In the genomic region with DNA sequence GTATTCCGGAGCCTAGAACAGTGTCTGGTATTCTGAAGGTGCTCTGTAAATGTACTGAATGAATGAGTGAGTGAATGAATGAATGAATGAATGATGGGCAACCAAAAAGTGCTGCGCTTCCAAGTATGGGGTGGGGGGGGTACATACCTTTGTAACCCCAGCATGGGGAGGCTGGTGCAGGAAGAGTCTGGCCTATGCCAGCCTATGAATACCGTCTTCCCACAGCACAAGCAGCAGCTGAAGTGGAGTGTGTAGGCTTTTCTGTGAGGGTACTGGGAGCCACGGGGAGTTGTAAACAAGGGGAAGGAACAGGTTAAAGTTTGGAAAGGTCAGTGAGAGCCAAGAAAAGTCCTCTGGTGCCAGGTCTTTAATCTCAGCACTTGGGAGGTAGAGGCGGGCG, we compare ENCODE assay signal across 21 mouse cellular contexts.
"Had no signal": no experiment of that assay in that cellular context is flagged by ENCODE, and none has a peak within 500 bp of the region (broad histone marks: within the 10 kb centered on the region; RNA-seq: fewer than 3 reads in every experiment).

No protein-coding gene starts in this region.

- DNase-seq: layer of hippocampus, postnatal 36 days; left cerebral cortex, postnatal 4 days; right cerebral cortex, adult 18-20 months; right cerebral cortex, postnatal 14 days; right cerebral cortex, postnatal 4 days; thymus, adult 2 months; thymus, postnatal 14 days; thymus, postnatal 4 days had no signal

- H3K9ac ChIP-seq: limb, embryonic 12.5 days; limb, embryonic 15.5 days; liver, embryonic 14.5 days; liver, postnatal 0 days; lung, embryonic 14.5 days; midbrain, embryonic 12.5 days; midbrain, embryonic 15.5 days; neural tube, embryonic 12.5 days; neural tube, embryonic 15.5 days had no signal

- H3K9me3 ChIP-seq: limb, embryonic 12.5 days; limb, embryonic 15.5 days; midbrain, embryonic 12.5 days; midbrain, embryonic 15.5 days; neural tube, embryonic 12.5 days; neural tube, embryonic 15.5 days had no signal

- H3K27ac ChIP-seq: left cerebral cortex, adult 2 months; limb, embryonic 12.5 days; liver, embryonic 14.5 days; macrophage; midbrain, embryonic 12.5 days; midbrain, embryonic 15.5 days; neural tube, embryonic 12.5 days; neural tube, embryonic 15.5 days had no signal

- H3K27me3 ChIP-seq: limb, embryonic 12.5 days; limb, embryonic 15.5 days; midbrain, embryonic 12.5 days; midbrain, embryonic 15.5 days; neural tube, embryonic 12.5 days; neural tube, embryonic 15.5 days had no signal

- H3K4me2 ChIP-seq: limb, embryonic 12.5 days; limb, embryonic 15.5 days; liver, embryonic 11.5 days; lung, embryonic 14.5 days; midbrain, embryonic 12.5 days; midbrain, embryonic 15.5 days; neural tube, embryonic 12.5 days; neural tube, embryonic 15.5 days had no signal

- ATAC-seq: liver, postnatal 0 days; lung, postnatal 0 days; midbrain, embryonic 15.5 days had no signal

- H3K4me3 ChIP-seq: left cerebral cortex, adult 2 months; limb, embryonic 12.5 days; limb, embryonic 15.5 days; midbrain, embryonic 12.5 days; midbrain, embryonic 15.5 days; neural tube, embryonic 12.5 days; neural tube, embryonic 15.5 days had no signal
